Mouse (Mus musculus): ENCODE data around the gene Arhgap17. TPM values are rescaled to one million over a fixed set of nuclear protein-coding genes. Genes with fewer than 3 reads are reported as not detected.

Arhgap17 gene
- total and polyA plus RNA-seq, 2 experiments from 2014 or later = 4.8 to 6.3 TPM

GRCm38 (mm10) chr7:123344079-123344780, 25.5 kb downstream of the Arhgap17 start:
- no peaks in the 10 kb centered on the region for H3K36me3 ChIP-seq (ENCODE audit: insufficient read depth, low read length)
- no peak overlapping the region for H3K9ac ChIP-seq (replicated peaks; ENCODE audit: low read length, poor library complexity, severe bottlenecking)
- no peaks in the 10 kb centered on the region for H3K9me3 ChIP-seq (ENCODE audit: low read length)
- no peak overlapping the region for H3K4me2 ChIP-seq (ENCODE audit: low read depth, low read length, poor library complexity, severe bottlenecking)
- DNase-seq (ENCODE audit: low spot score) (no peak), ATAC-seq (ENCODE audit: low FRiP score) (no peak)
- WGBS = 91% methylated on average over 5 of the region's 5 CpGs
- no peaks in the 10 kb centered on the region for H3K27me3 ChIP-seq (ENCODE audit: insufficient read depth, low read length)
- H3K4me3 ChIP-seq (ENCODE audit: low read depth, low read length) = no peak overlapping the region
- no peaks in the 10 kb centered on the region; the same call in 1 of the 2 replicates for H3K4me1 ChIP-seq (ENCODE audit: insufficient read depth, low read length)
- no peak overlapping the region for H3K27ac ChIP-seq (ENCODE audit: low read depth, low read length)
- no peak for TF ChIP-seq CTCF (IDR thresholded peaks at IDR 0.05)

DNA sequence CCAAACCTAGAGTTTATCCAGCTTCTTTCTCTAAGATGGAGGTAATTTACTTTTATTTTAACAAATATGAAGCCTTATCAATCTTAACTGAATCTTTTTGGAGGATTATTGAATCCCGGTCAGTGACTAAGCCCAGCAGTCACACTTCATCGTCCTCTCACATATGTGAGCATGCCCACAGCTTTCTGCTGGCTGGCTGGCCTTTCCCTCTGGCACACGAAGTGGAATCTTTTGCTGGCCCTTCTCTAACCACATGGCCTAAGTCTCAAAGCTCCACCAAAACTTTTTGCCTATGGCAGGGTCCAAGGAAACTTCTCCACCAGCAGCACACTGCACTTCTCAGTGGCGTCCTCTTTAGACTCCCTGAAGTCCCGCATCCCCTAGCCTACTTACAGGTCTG, 27.8 kb downstream of the Arhgap17 start:
- H3K9ac ChIP-seq (replicated peaks; ENCODE audit: low read length, poor library complexity, severe bottlenecking) = no peak overlapping the region

DNA sequence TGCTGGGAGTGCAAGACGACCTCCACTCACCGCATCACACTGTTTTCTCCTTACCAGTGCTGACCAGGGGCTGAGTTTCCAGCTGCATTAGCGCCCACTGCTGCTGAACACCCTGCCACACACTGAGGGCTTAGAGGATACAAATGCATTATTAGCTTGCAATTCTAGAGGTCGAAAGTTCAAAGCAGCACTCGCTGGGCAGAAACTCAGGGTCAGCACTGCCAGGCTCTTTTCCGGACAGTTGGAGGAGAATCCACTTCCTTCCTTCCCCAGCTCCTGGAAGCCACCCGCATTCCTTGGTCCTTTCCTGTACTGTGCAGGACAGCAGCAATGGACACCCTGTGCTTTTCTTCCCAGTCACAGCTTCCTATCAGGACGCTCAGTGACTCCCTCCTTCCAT, 31.4 kb downstream of the Arhgap17 start:
- no peaks in the 10 kb centered on the region; the same call in 1 of the 2 replicates for H3K4me1 ChIP-seq (ENCODE audit: insufficient read depth, low read length)
- ATAC-seq (ENCODE audit: low FRiP score) = no peak
- 60% methylated on average over 8 of the region's 8 CpGs for WGBS
- no peak overlapping the region for H3K4me3 ChIP-seq (ENCODE audit: low read depth, low read length)
- no peak overlapping the region for H3K9ac ChIP-seq (replicated peaks; ENCODE audit: low read length, poor library complexity, severe bottlenecking)
- no peak for TF ChIP-seq CTCF (IDR thresholded peaks at IDR 0.05)
- no peaks in the 10 kb centered on the region for H3K36me3 ChIP-seq (ENCODE audit: insufficient read depth, low read length)
- H3K9me3 ChIP-seq (ENCODE audit: low read length) = no peaks in the 10 kb centered on the region
- no peaks in the 10 kb centered on the region for H3K27me3 ChIP-seq (ENCODE audit: insufficient read depth, low read length)
- DNase-seq (ENCODE audit: low spot score) = no peak
- no peak overlapping the region for H3K27ac ChIP-seq (ENCODE audit: low read depth, low read length)
- H3K4me2 ChIP-seq (ENCODE audit: low read depth, low read length, poor library complexity, severe bottlenecking) = no peak overlapping the region

More for the DNA sequence above, 27.8 kb downstream of the Arhgap17 start:
- Histone ChIP-seq H3K4me1 (ENCODE audit: insufficient read depth, low read length) (no peaks in the 10 kb centered on the region; the same call in 1 of the 2 replicates), H3K27me3 (ENCODE audit: insufficient read depth, low read length) (no peaks in the 10 kb centered on the region), H3K36me3 (ENCODE audit: insufficient read depth, low read length) (no peaks in the 10 kb centered on the region), H3K4me2 (ENCODE audit: low read depth, low read length, poor library complexity, severe bottlenecking) (no peak overlapping the region), H3K9me3 (ENCODE audit: low read length) (no peaks in the 10 kb centered on the region), H3K27ac (ENCODE audit: low read depth, low read length) (no peak overlapping the region), H3K4me3 (ENCODE audit: low read depth, low read length) (no peak overlapping the region)
- WGBS = 40% methylated on average over 5 of the region's 5 CpGs
- no peak for TF ChIP-seq CTCF (IDR thresholded peaks at IDR 0.05)
- ATAC-seq (ENCODE audit: low FRiP score) = no peak
- no peak for DNase-seq (ENCODE audit: low spot score)

DNA sequence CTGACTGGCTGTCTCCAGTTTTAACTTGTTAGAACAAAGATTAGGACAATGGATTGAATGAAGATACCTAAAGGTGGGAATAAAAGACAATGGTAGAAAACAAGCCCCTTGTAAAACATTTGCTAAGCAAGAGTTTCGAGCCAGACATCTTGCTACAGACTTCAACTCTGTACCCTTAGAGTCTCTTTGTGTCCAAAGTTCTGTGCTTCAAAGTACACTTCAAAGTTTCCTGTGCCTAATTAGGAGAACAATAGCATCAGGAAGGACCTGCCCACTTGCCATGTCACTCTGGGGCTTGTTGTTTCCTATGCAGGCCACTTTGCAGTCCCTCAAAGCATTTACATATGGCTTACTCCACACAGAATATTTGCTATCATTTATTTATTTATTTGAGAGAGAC, 33.4 kb downstream of the Arhgap17 start:
- H3K27me3 ChIP-seq (ENCODE audit: insufficient read depth, low read length) = no peaks in the 10 kb centered on the region
- H3K4me2 ChIP-seq (ENCODE audit: low read depth, low read length, poor library complexity, severe bottlenecking) = no peak overlapping the region
- H3K4me3 ChIP-seq (ENCODE audit: low read depth, low read length) = no peak overlapping the region
- no peak for ATAC-seq (ENCODE audit: low FRiP score)
- H3K9me3 ChIP-seq (ENCODE audit: low read length) = no peaks in the 10 kb centered on the region
- no peak for DNase-seq (ENCODE audit: low spot score)
- no peaks in the 10 kb centered on the region for H3K36me3 ChIP-seq (ENCODE audit: insufficient read depth, low read length)
- H3K27ac ChIP-seq (ENCODE audit: low read depth, low read length) = no peak overlapping the region
- no peak overlapping the region for H3K9ac ChIP-seq (replicated peaks; ENCODE audit: low read length, poor library complexity, severe bottlenecking)
- no peaks in the 10 kb centered on the region; the same call in 1 of the 2 replicates for H3K4me1 ChIP-seq (ENCODE audit: insufficient read depth, low read length)
- TF ChIP-seq CTCF (IDR thresholded peaks at IDR 0.05) = no peak
- 55% methylated on average over 1 of the region's 1 CpGs for WGBS

DNA sequence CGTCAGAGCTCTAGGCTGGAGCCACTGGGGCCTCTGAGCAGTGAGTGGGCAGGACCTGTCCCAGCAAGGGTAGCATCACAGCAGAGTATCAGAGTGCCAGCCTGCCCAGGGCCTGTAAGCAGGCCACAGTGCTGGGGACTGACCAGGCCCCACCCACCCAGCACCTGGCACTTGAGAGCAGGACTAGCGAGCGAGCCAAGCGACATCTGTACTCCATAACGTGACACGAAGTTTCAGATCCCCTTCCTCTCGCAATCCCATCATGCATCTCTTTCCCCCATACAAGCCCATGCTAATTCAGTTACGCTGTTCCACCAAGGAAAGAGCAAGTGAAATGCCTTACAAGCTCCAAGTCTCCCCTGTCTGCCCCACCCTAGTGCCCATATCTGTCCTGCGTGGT, 39.2 kb downstream of the Arhgap17 start:
- Histone ChIP-seq H3K27me3 (ENCODE audit: insufficient read depth, low read length) (no peaks in the 10 kb centered on the region), H3K4me3 (ENCODE audit: low read depth, low read length) (no peak overlapping the region), H3K9ac (replicated peaks; ENCODE audit: low read length, poor library complexity, severe bottlenecking) (no peak overlapping the region), H3K4me1 (ENCODE audit: insufficient read depth, low read length) (no peaks in the 10 kb centered on the region; the same call in 1 of the 2 replicates), H3K36me3 (ENCODE audit: insufficient read depth, low read length) (no peaks in the 10 kb centered on the region), H3K27ac (ENCODE audit: low read depth, low read length) (no peak overlapping the region), H3K4me2 (ENCODE audit: low read depth, low read length, poor library complexity, severe bottlenecking) (no peak overlapping the region), H3K9me3 (ENCODE audit: low read length) (no peaks in the 10 kb centered on the region)
- ATAC-seq (ENCODE audit: low FRiP score) (no peak), DNase-seq (ENCODE audit: low spot score) (no peak)
- TF ChIP-seq CTCF (IDR thresholded peaks at IDR 0.05) = no peak
- 93% methylated on average over 9 of the region's 9 CpGs for WGBS

DNA sequence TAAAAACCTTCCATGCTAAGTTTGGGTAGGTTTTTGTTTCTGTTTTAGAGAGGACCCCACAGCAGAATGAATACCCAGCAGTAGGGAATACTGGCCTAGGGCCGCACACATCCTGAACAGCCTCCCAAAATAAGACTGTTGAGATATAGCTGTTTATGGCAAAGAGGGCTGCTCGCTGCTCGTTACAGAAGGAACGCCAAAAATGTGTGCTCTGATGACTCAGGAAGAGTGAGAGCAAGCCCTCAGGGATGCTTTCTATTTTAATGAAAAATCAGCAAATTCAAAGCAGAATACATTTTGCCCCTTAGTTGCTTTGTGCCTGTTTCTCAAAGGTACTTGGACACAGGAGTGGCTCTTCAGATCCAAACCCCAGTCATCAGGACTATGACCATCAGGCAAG, 41.8 kb downstream of the Arhgap17 start:
- WGBS = 75% methylated on average over 4 of the region's 4 CpGs
- DNase-seq (ENCODE audit: low spot score) = no peak
- no peaks in the 10 kb centered on the region for H3K27me3 ChIP-seq (ENCODE audit: insufficient read depth, low read length)
- H3K4me1 ChIP-seq (ENCODE audit: insufficient read depth, low read length) = no peaks in the 10 kb centered on the region; the same call in 1 of the 2 replicates
- TF ChIP-seq CTCF (IDR thresholded peaks at IDR 0.05) = no peak
- no peak overlapping the region for H3K9ac ChIP-seq (replicated peaks; ENCODE audit: low read length, poor library complexity, severe bottlenecking)
- H3K36me3 ChIP-seq (ENCODE audit: insufficient read depth, low read length) = peaks cover 13% of the 10 kb centered on the region
- no peak overlapping the region for H3K27ac ChIP-seq (ENCODE audit: low read depth, low read length)
- H3K9me3 ChIP-seq (ENCODE audit: low read length) = no peaks in the 10 kb centered on the region
- H3K4me2 ChIP-seq (ENCODE audit: low read depth, low read length, poor library complexity, severe bottlenecking) = no peak overlapping the region
- no peak for ATAC-seq (ENCODE audit: low FRiP score)
- no peak overlapping the region for H3K4me3 ChIP-seq (ENCODE audit: low read depth, low read length)
